Mouse (Mus musculus) T-helper 2 cell (primary cell): ENCODE measurements around the gene Defb28.

Source experiments
- in situ Hi-C: fragments of 300-600 bp; cut with MboI, MseI; formaldehyde crosslinking; loops from one replicate; pipeline ENCODE4 v1.15.1; 2025; ENCODE audit warnings: high pct_unique_total_duplicates

The Defb28 gene

GRCm38 (mm10) chr2:152517981-152518380, at the start of gene Defb28:
Gene Defb28 (plus strand): TSS chr2:152518255.
- in situ Hi-C loops = no loop called here

DNA sequence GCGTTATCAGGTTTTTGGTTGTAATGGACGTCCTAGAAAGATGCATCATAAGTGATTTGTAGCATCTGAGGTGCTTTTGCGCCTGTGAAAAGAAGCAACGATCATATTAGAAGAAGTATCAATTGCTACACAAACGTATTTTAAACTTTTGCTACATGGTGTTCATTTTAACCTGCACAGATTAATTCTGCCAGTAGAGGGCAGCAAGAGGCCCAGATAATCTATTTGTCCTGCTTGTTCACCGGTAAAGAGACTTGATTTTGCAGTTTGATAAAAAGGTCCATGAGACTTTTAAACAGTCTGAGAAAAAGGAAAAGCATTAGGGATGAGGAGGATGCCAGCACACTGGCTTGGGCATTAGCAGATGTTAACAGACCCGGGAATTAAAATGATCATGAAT, 47.1 kb upstream of the Defb28 start:
- in situ Hi-C loops = no loop called here

- in situ Hi-C loops = no loop called here
Measured at GRCm38 (mm10) chr2:152472434-152472833, 45.6 kb upstream of the Defb28 start.

- in situ Hi-C loops = no loop called here
Measured at GRCm38 (mm10) chr2:152476763-152477162, 41.3 kb upstream of the Defb28 start, which contains the start of gene Defb20. Gene Defb20 (plus strand): TSS chr2:152477063.

- in situ Hi-C loops = no loop called here
Measured at GRCm38 (mm10) chr2:152480881-152481280, 37.2 kb upstream of the Defb28 start.

- in situ Hi-C loops = no loop called here
Measured at GRCm38 (mm10) chr2:152481726-152482125, 36.3 kb upstream of the Defb28 start.

- in situ Hi-C loops = no loop called here
Measured at GRCm38 (mm10) chr2:152487024-152487423, 31.0 kb upstream of the Defb28 start.

DNA sequence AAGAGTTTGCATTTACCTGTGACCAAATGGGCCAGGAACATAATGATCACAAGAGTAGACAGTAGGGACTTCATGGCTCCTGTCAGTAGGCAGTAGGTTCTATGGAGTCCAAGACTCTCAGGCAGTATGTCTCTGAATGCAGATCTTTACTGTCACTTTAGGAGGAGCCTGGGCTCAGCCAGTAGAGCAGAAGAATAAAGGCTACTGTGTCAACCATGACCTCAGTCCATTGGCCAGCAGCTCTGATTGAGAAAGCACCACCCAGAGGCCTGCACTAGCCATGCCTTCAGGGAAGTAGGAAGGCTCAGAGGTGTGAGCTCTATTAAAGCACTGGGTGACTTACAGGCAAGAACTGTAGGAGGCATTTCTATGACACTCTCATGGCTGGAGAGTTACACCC, 28.0 kb upstream of the Defb28 start, which contains the start of gene Defb22:
TSS of gene Defb22 (minus strand) at position 101 of the 400 bp plus-strand sequence.
- in situ Hi-C loops = no loop called here

- in situ Hi-C loops = no loop called here
Measured at GRCm38 (mm10) chr2:152493151-152493550, 24.9 kb upstream of the Defb28 start.

DNA sequence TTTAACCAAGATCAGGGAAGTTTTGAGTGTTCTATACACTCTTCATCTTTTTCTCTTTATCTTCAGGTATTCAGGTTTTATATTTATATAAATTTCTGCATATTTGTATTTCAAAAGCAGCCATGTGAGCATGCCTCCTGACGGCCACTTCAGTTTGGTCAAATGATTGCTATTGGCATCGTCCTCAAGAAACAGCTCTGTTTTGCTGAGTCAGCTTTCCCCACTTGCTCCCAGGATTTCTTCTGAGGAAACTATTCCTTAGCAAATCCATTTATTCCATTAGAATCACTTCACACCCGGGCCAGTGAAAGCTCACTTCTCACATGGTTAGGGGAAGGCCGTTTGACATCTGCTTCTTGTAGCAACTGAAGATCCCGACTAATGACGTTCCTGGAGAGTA, 20.0 kb upstream of the Defb28 start:
- in situ Hi-C loops = no loop called here

DNA sequence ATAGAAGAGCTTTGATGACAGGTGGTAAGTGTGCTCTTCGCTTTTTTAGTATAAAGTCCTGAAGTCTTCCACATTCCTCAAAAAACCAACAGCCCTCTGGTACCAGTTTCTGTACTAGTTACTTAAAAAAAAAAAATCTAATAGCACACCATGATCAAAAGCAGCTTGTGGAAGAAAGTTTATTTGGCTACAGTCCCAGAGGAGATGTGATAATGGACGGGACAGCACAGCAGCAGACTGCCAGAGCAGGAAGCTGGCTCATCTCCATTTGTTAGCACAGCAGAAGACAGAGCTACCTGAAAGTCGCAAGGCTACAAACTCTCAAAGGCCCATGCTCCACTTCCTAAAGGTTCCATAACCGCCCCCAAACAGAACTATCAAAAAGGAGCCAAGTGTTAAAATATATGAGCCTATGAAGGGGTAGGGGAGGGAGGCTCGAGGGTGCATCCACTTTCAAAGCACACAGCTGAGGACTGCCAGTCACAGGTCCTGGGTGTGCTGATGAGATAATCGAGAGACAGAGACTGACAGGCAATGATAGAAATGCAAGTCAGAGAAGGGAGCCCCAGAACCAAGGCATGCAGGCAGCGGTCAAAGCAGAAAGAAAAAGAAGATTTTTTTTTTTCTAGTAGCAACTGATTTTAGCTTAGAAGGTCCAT, 17.7 kb upstream of the Defb28 start:
- in situ Hi-C loops = no loop called here

GRCm38 (mm10) chr2:152500863-152501229, 17.2 kb upstream of the Defb28 start:
- in situ Hi-C loops = no loop called here

DNA sequence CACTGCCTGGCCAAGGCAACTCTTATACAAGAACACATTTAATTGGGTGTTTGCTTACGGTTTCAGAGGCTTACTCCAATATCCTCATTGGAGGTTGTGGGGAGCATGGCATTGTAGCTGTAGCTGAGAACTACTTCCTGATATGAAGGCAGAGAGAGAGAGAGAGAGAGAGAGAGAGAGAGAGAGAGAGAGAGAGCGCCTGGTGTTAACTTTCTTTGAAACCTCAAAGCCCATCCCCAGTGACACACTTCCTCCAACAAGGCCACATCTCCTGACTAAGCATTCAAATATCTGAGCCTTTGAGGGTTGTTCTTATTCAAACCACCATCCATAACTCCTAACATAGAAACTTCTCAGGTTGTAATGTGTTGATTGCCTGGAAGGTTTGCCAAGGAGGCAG, 14.1 kb upstream of the Defb28 start:
- in situ Hi-C loops = no loop called here

DNA sequence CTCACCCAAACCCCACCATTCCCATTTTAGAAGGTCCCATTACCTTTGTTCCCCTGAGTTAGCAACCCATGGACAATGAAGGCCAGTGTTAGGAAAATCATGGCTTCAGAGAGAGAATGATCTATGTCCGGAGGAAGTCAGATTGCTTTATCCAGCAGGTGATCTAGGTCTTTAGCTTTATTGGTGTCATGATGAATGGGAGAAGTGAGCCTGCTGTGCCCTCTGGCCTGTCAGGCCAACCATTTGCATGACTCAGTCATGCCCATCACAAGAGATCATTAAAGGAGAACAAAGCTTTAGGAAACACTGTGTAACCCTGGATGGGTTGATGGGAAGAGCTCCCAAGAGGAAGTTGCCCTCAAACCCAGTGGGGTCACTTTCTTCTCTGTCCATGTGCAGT, 6.5 kb upstream of the Defb28 start, which contains the start of gene Defb26:
TSS of gene Defb26 (minus strand) at position 101 of the 400 bp plus-strand sequence.
- in situ Hi-C loops = no loop called here

- in situ Hi-C loops = no loop called here
Measured at GRCm38 (mm10) chr2:152516084-152516483, 2.0 kb upstream of the Defb28 start.

DNA sequence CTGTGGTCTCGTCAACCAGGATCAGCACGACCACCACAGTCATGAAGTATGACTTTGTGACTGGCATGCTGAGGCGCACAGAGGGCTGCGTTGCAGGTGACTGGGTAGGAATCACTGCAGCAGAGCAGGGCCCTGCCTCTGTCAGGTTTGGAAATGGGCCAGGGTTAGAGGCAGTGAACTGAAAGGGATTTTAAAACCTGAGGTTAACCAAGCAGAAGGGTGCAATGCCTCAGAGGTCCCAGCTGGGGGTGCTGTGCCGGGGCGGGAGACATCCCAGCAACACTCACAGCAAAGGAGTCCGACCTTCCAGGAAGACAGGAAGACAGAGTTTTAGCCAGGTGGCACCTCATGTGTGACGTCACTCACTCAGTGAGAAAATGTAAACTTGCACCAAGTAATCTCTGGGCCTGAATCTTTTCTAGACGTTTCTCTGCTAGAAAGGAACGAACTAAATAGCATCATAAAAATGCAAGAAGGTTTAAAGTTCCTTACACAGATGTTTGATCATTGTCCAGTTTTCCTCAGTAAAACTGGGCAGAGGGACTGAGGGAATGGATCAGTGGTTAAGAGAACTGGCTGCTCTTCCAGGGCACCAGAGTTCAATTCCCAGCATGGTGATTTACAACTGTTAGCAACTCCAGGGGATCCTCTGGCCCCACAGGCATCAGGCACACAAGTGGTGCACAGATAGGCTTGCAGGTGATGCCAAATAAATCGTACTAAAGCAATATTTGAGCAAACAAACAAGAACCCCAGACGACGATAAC, 22.1 kb downstream of the Defb28 start, which contains the start of gene Defb29:
TSS of gene Defb29 (minus strand) at position 155 of the 767 bp plus-strand sequence.
- in situ Hi-C loops = loop anchor here (5.0 kb wide), 1 partner anchor 42 kb away; the partner anchor contains the start of gene Defb19

GRCm38 (mm10) chr2:152541979-152542378, 23.9 kb downstream of the Defb28 start:
- in situ Hi-C loops = no loop called here

DNA sequence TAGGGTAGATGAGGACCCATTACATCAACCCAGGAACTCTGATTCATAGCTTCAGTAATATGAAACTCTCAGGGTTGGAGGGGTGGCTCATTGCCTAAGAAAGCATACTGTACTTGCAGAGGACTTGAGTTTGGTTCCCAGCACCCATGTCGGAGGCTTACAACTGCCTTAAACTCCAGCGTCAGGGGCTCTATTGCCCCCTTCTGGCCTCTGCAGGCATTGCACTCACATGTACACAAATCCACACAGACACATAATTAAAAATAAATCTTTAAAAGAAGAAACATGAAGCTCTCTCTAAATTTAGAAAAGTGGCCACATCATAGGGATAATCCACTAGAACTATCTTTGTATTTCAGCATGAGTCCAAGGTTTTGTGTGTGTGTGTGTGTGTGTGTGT, 24.8 kb downstream of the Defb28 start:
- in situ Hi-C loops = no loop called here

DNA sequence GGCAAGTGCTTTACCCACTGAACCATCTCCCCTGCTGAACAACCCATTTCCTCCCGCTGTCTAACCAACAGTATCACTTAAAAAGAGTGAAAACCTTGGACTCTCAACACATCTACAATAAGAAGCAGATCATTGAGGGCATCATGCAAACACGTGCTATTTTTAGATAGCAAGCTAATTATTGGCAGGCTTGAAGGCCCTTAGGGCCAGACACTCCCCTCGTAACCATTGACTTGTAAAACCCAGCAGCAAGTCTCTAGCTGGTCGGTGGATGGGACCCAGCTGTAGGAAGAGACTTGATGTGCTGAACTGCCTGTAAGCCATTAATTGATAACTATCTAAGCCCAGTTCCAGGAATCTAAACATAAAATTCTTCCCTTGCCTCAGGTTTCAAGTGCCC, 25.4 kb downstream of the Defb28 start:
- in situ Hi-C loops = no loop called here

GRCm38 (mm10) chr2:152544691-152545090, 26.6 kb downstream of the Defb28 start:
- in situ Hi-C loops = no loop called here

DNA sequence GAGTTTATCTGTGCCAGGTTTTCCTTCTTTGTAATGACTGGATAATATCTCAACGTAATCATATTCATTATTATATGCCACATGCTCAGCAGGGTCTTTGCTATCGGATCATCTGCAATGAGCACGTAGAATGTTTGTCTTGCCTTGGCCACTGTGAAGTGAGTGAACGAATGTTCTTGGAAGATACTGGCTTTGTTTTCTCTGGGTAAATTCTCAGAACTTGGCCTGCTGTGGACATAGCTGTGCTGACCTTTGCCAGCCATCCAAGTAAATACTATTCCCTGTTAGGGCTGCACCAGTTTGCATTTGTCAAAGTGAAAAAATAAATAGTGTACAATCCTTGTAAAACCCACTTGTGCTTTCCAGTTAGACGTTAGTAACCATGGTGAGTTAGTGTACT, 30.1 kb downstream of the Defb28 start:
- in situ Hi-C loops = no loop called here

GRCm38 (mm10) chr2:152553774-152554423, 35.8 kb downstream of the Defb28 start:
- in situ Hi-C loops = no loop called here
